Mouse (Mus musculus) E14TG2a.4 (cell line): ENCODE results near the gene Rras2.

ENCODE experiments used
- CTCF ChIP-seq: conservative IDR thresholded peaks from 2 replicates; pipeline ENCODE4 v1.5.1; 2014; ENCODE audit warnings: low read length
- NANOG ChIP-seq: IDR thresholded peaks from 2 replicates; pipeline ENCODE4 v1.6.1; 2014; ENCODE audit warnings: borderline replicate concordance, low read length, mixed read lengths
- POU5F1 ChIP-seq: IDR thresholded peaks from 2 replicates; pipeline ENCODE4 v1.6.1; 2014; ENCODE audit warnings: low read length, borderline replicate concordance

DNA sequence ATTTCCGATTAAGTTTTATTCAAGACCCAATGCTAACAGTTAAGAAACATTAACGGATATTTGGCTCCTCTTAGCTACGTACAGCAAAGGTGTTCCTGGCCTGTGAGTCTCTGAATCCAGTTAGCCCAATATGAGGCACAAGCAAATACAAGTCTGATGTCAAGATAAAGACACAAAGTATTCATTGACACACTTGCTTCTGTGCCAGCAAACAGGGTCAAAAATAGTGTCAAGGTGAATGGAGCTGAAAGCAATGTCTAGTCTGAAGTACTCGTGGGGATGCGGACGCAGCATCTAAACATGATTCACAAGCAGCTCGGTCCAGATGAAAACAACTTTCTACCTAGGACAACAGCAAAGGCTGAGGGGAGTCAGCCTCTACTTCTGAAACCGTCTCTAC is 11.7 kb downstream of the Rras2 start:
- no peak for TF ChIP-seq CTCF
- no peak for TF ChIP-seq POU5F1
- TF ChIP-seq NANOG: no peak
